Mouse (Mus musculus) small intestine, adult 2 months (tissue): ENCODE results near the gene Atp5mpl. TPM values are rescaled to one million over a fixed set of nuclear protein-coding genes. Genes with fewer than 3 reads are reported as not detected.

ENCODE experiments used
- H3K27ac ChIP-seq: fragments of 200-500 bp; 2 replicates; pipeline ENCODE4 v1.5.1; 2012; ENCODE audit warnings: low read depth, low read length, control low read depth, inconsistent platforms; ENCODE audit not compliant: insufficient read depth
- H3K27me3 ChIP-seq: fragments of 200-500 bp; 2 replicates; pipeline ENCODE4 v1.6.1; 2012; ENCODE audit warnings: mild to moderate bottlenecking, moderate library complexity, low read length, inconsistent platforms; ENCODE audit not compliant: control insufficient read depth, insufficient read depth
- H3K36me3 ChIP-seq: fragments of 200-500 bp; 2 replicates; pipeline ENCODE4 v1.6.1; 2012; ENCODE audit warnings: mild to moderate bottlenecking, low read length, control low read depth, inconsistent platforms; ENCODE audit not compliant: control insufficient read depth, insufficient read depth
- H3K4me1 ChIP-seq: fragments of 200-500 bp; 2 replicates; pipeline ENCODE4 v1.6.1; 2012; ENCODE audit warnings: low read length, inconsistent platforms, mixed read lengths; ENCODE audit not compliant: control insufficient read depth, insufficient read depth, insufficient read length
- H3K4me3 ChIP-seq: fragments of 200-500 bp; 2 replicates; pipeline ENCODE4 v1.5.1; 2012; ENCODE audit warnings: low read depth, mild to moderate bottlenecking, control low read depth, inconsistent platforms, low read length, moderate library complexity
- CTCF ChIP-seq: fragments of 200-500 bp; IDR thresholded peaks from 2 replicates; pipeline ENCODE4 v1.5.1; 2012; ENCODE audit warnings: low read depth, mild to moderate bottlenecking, control low read depth, inconsistent platforms, low read length, moderate library complexity, mixed read lengths; ENCODE audit not compliant: insufficient replicate concordance, insufficient read length; ENCODE audit errors: extremely low read depth
- POLR2A ChIP-seq: fragments of 200-500 bp; IDR thresholded peaks from 2 replicates; pipeline ENCODE4 v1.6.1; 2012; ENCODE audit warnings: low read depth, mild to moderate bottlenecking, control low read depth, inconsistent platforms, low read length, moderate library complexity
- WGBS: fragments of 180-500 bp; shearing (Covaris S2); methylation state at CpG from one replicate; pipeline ENCODE4 v1.1.7; 2018; 5-methylcytosine and 5-hydroxymethylcytosine counted together
- polyA plus RNA-seq: library from polyadenylated mRNA; depleted of rRNA; stranded (reverse); fragments of >200 nt; gene quantifications from 2 replicates; pipeline ENCODE4 v1.2.3, GENCODE M21; 2012

Gene Atp5mpl
- polyA plus RNA-seq, 1 experiment: 17.1 TPM

DNA sequence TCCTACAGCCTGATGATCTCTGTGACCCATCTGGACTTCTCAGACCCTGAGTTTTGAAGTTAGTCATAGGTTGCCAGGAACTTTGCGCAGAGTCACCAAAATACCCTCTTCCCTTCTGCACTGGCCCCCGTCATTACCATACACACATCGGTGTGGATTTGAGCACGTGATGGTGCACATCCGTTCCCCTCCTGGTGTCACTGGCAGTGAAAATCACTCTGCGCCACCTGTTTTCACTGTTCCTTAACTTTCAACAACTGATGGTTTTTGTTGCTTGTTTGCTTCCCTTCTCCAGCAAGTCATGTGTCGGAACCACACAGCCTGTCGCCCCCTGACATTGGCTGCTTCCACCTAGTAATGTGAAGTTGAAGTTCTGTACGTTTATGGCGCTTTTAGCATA is 5.7 kb upstream of the Atp5mpl start:
- Histone ChIP-seq H3K27me3 (no peaks in the 10 kb centered on the region), H3K4me1 (no peaks in the 10 kb centered on the region), H3K36me3 (no peaks in the 10 kb centered on the region), H3K27ac (no peak overlapping the region), H3K4me3 (no peak overlapping the region)
- WGBS: 89% methylated on average over 10 of the region's 10 CpGs
- TF ChIP-seq CTCF: no peak
- TF ChIP-seq POLR2A: no peak

DNA sequence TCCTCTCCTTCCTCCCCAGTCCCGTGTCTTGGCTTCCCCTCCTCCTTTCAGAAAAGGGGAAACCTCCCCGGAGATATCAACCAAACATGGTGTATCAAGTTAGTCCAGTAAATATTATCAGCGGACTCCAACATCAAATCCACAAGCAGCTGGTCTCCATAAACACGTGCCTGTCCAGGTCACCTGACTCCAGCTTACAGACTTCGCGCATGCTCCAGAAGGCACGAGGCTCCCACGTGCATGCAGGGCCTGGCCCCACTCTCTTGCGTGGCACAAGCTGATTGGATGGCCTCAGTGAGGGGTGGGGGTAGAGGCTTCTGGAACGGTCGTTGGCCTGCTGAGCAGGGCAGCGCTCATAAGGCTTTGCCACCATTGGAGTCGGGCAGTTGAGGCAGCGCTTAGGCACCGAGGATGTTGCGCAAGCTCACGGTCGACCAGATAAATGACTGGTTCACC is 4.5 kb upstream of the Atp5mpl start, which contains the start of gene Tdrd9:
Tdrd9 (plus strand) TSS at position 329 of the 456 bp plus-strand sequence.
- no peak for TF ChIP-seq CTCF
- TF ChIP-seq POLR2A: no peak
- Histone ChIP-seq H3K36me3 (no peaks in the 10 kb centered on the region), H3K4me3 (no peak within 1 kb of the TSS), H3K27me3 (no peaks in the 10 kb centered on the region), H3K27ac (no peak within 1 kb of the TSS), H3K4me1 (no peaks in the 10 kb centered on the region)
- WGBS: 76% methylated on average over 18 of the region's 18 CpGs

DNA sequence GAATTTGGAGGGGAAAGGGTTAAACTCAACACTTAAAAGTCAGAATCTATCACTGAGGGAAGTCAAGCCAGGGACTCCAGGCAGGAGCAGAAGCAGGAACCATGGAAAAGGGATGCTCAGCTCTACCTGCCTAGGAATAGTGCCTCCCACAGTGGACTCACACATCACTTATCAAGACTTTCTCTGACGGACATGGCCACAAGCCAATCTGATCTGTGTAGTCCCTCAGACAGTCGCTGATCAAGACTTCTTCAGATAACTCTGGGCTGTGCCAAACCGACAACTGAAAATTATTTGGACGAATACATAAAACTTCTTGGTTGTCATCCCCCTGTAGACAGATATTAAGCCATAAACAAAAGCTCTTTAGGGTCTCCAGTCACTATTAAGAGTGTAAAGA is 3.3 kb upstream of the Atp5mpl start:
- Histone ChIP-seq H3K4me3 (no peak overlapping the region), H3K27ac (no peak overlapping the region), H3K4me1 (peaks cover 5% of the 10 kb centered on the region; the same call in 1 of the 2 replicates), H3K27me3 (no peaks in the 10 kb centered on the region), H3K36me3 (no peaks in the 10 kb centered on the region)
- no peak for TF ChIP-seq POLR2A
- no peak for TF ChIP-seq CTCF
- WGBS: 55% methylated on average over 4 of the region's 4 CpGs

DNA sequence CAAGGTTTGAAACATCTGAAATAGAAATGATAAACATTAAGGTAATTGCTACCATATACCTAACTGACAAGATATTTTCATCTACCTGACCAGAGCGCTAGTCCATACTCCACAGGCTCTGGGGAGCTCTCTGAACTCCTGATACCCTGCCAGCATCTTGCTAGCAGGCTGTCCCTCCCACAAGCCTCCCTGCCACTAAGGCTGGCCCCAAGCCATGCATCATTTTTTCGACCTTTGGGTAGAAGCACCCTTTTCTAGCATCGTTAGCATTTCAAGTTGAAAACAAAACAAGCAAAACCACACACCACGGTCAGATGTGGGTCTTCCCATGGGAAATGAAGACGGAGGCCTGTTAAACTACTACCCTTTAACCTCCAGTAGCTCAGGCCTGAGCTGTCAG is 3.4 kb downstream of the Atp5mpl start:
- Histone ChIP-seq H3K4me1 (peaks cover 5% of the 10 kb centered on the region; the same call in 1 of the 2 replicates), H3K36me3 (peaks cover 34% of the 10 kb centered on the region), H3K27ac (no peak overlapping the region), H3K27me3 (no peaks in the 10 kb centered on the region), H3K4me3 (no peak overlapping the region)
- no peak for TF ChIP-seq POLR2A
- TF ChIP-seq CTCF: no peak
- 74% methylated on average over 5 of the region's 5 CpGs for WGBS

DNA sequence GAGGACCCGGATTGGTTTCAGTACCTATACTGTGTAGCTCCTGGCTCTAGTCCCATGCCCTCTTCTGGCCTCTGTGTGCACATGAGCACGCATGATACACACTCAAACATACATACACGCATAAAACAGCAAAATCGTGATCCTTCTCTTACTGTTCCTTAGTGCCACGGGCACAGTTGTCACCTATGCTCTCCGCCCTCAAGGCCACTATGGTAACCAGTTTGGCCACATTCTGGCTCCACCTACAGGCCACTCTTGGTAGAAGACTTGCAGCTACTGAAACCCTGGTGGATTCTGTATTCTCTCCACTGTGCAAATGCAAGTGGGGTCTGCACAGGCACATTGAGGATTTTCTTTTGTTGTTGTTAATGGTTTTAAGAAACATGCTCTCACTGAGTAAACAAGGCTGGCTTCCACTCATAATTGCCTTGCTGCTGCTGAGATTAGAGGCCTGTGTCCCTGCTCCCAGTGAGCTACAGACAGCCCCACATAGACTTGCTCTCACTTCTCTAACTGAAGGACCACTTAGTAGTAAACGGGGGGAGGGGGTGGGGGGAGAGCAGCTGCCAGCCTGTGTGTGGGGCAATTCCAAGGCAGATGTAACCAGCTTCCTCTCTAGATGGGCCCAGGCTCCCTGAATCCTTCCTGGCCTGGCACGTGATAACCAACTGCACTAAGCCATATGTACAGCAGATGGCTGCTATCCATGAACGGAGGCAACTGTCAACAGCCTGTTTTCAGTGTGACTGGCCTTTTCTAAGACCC is 8.5 kb downstream of the Atp5mpl start:
- Histone ChIP-seq H3K4me1 (peaks cover 3% of the 10 kb centered on the region; the same call in 1 of the 2 replicates), H3K27ac (no peak overlapping the region), H3K4me3 (no peak overlapping the region), H3K27me3 (no peaks in the 10 kb centered on the region), H3K36me3 (peaks cover 32% of the 10 kb centered on the region)
- 25% methylated on average over 9 of the region's 9 CpGs for WGBS
- no peak for TF ChIP-seq POLR2A
- peak; percentile 80; the same call in 1 of the 2 replicates for TF ChIP-seq CTCF

DNA sequence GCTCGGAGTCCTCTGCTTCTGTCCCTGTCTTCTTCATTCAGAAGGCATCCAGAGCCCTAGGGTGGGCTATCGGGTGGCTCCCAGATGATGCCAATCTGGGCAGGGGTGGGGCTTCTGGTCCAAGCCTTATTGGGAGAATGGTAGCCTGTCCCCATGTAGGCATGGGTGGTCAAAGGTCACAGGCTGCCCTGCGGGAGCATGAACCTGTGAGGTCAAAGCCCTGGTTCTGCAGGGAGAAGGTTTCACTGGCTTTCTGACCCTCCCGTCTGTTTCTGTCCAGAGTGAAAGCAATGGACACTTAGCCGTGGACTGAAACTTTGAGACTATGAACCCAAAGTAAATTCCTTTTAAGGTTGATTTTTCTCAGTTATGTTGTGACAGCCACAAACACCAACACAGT is 10.6 kb downstream of the Atp5mpl start:
- 71% methylated on average over 5 of the region's 5 CpGs for WGBS
- no peak for TF ChIP-seq POLR2A
- Histone ChIP-seq H3K4me1 (peaks cover 10% of the 10 kb centered on the region; the same call in 1 of the 2 replicates), H3K27me3 (no peaks in the 10 kb centered on the region), H3K27ac (no peak overlapping the region), H3K4me3 (no peak overlapping the region), H3K36me3 (peaks cover 17% of the 10 kb centered on the region)

GRCm38 (mm10) chr12:111951701-111952100 is 15.1 kb downstream of the Atp5mpl start:
- Histone ChIP-seq H3K36me3 (no peaks in the 10 kb centered on the region), H3K27me3 (no peaks in the 10 kb centered on the region), H3K27ac (peak overlapping the region; percentile 49), H3K4me3 (no peak overlapping the region), H3K4me1 (peaks cover 9% of the 10 kb centered on the region; the same call in 1 of the 2 replicates)
- TF ChIP-seq POLR2A (no peak), CTCF (no peak)
- WGBS: 20% methylated on average over 5 of the region's 5 CpGs
